Mouse (Mus musculus): ENCODE data around the gene Cmya5.

- no peak for TF ChIP-seq CTCF (conservative IDR thresholded peaks at IDR 0.05; ENCODE audit: low read length)
- no peak for TF ChIP-seq POU5F1 (IDR thresholded peaks at IDR 0.05; ENCODE audit: borderline replicate concordance, low read length)
These were observed 151.7 kb downstream of the Cmya5 start for GRCm38 (mm10) chr13:92992823-92993222.
